Mouse (Mus musculus) subcutaneous adipose tissue, adult 2 months (tissue): ENCODE results near the gene Aamdc. TPM values are rescaled to one million over a fixed set of nuclear protein-coding genes. Genes with fewer than 3 reads are reported as not detected.

ENCODE experiments used
- polyA plus RNA-seq: library from polyadenylated mRNA; depleted of rRNA; stranded (reverse); fragments of >200 nt; gene quantifications from 2 replicates; pipeline ENCODE4 v1.2.3, GENCODE M21; 2012; ENCODE audit warnings: low replicate concordance; rRNA removed

Aamdc gene
- 64.8 and 129 TPM in 2 replicates for polyA plus RNA-seq

DNA sequence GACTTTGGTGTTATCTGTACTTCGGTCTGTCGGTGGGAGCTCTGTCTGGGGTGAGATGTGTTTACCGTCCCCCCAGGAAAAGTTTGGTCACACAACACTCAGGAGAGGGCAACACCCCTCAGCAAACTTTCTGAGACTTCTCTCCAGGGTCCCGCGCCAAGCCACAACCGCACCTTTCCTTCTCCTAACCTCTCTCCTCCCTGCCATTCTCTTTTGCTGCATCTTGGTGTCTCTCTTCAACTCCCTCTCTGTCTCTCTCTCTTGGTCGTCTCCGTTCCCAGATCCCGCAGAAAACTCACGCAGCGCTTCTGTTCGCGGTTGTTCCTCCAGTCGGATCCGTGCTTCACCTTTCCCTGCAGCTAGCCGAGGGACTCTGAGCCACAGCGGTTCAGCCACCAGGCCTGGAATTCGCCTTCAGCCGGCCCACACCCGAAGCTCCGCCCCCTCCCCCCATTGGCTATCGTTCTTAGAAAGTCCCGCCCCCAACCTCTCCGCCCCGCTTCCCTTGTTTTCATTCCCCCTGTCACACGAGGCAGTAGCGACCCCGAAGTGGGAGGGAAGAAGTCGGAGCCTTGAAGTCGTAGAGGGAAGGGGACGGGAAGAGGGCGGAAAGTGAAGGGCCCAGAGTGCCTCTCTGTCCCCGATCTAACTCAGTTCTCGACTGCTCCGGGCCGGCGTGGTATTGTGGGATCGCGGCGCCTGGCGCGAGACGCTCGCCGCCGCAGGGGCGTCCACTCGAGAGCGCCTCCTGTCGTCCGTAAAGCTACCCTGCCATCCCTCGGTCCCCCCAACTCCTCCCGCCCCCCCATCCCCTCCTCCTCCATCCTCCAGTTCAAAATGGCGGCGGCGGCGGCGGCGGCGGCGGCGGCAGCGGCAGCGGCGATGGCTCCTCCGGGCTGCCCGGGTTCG is at the start of gene Aamdc, which contains the start of gene Rsf1:
Gene Aamdc, minus strand, starts transcription at position 431 of the 909 bp plus-strand sequence.
Gene Rsf1, plus strand, starts transcription at position 823 of the 909 bp plus-strand sequence.

Other genes with a start within 250 kb of the Aamdc start
- 13.3 and 13.4 TPM in 2 replicates for gene Usp35, start 247.5 kb downstream of the Aamdc start, polyA plus RNA-seq
- gene Kctd21, start 247.2 kb downstream of the Aamdc start, polyA plus RNA-seq = 11.5 and 14.2 TPM in 2 replicates
- gene Alg8, start 207.9 kb downstream of the Aamdc start, polyA plus RNA-seq = 15.7 and 22.6 TPM in 2 replicates
- 163 and 166 TPM in 2 replicates for gene Ndufc2, start 179.5 kb downstream of the Aamdc start, polyA plus RNA-seq
- 1,808 and 3,120 TPM in 2 replicates for gene Thrsp, start 161.8 kb downstream of the Aamdc start, polyA plus RNA-seq
- 0.76 and 15.4 TPM in 2 replicates for gene Kctd14, start 128.2 kb downstream of the Aamdc start, polyA plus RNA-seq
- 130 and 135 TPM in 2 replicates for gene Ints4, start 98.5 kb downstream of the Aamdc start, polyA plus RNA-seq
- 1.6 and 3.5 TPM in 2 replicates for gene Rsf1, start 392 bp upstream of the Aamdc start, polyA plus RNA-seq
- gene Clns1a, start 117.1 kb upstream of the Aamdc start, polyA plus RNA-seq = 27.7 and 43.1 TPM in 2 replicates
- gene Aqp11, start 158.8 kb upstream of the Aamdc start, polyA plus RNA-seq = 17.5 and 20.0 TPM in 2 replicates
- gene Pak1, start 209.0 kb upstream of the Aamdc start, polyA plus RNA-seq = 1.6 and 11.7 TPM in 2 replicates